Mouse (Mus musculus) kidney, adult 2 months (tissue): Measurements from ENCODE around the gene Fam241a.

Experiments used
- CTCF ChIP-seq: fragments of 200-500 bp; conservative IDR thresholded peaks from 2 replicates; pipeline ENCODE4 v1.5.1; 2011; ENCODE audit warnings: low read depth, mild to moderate bottlenecking, control low read depth, low read length, moderate library complexity, mixed read lengths; ENCODE audit not compliant: insufficient read depth, insufficient read length
- POLR2A ChIP-seq: fragments of 200-500 bp; IDR thresholded peaks from one replicate; pipeline ENCODE4 v1.6.1; 2011; ENCODE audit warnings: low read depth, low read length, control low read depth

DNA sequence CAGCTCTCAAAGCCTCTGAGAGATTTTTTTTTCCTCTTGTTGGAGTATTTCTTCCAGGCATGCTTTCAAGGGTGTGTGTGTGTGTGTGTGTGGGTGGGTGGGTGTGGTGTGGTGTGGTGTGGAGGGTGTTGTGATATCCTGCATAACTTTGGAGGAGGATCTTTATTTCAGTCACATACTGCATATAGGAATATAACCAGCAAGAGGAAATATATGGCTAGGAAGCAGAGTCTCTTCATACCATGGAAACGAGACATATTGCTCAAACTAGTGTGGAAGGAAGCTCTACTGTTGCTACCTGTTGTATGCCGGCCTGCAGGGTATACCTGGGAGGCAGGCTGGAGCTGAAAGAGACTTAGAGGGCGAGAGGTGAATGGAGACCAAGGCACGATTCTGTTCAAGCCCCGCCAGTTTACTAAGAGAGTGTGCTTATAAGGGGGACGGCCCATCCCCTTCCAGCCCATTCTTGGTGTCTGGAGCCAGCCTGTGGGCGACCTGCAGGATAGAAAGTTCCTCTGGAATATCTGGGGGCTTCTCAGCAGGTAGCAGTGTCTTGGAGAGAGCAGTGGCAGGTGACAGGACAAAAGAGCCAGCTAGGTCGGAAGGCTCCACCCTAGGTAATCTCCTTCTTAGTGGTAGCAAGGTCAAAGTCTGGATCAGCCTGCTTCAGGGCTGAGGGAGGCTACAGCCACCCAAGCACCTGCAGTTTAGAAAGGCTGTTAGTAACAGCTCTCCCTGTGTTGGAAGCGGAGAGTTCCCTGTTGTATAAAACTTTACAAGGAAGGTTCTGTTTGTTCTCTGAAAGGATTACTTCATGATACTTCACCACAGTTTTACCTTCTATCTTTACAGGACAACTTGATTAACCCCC is 45.1 kb downstream of the Fam241a start:
- TF ChIP-seq CTCF: no peak
- TF ChIP-seq POLR2A: no peak
